Mouse (Mus musculus) left cerebral cortex, postnatal 36 days (tissue): ENCODE results near the gene Nsmce1. TPM values are rescaled to one million over a fixed set of nuclear protein-coding genes. Genes with fewer than 3 reads are reported as not detected.
"Not testable (repeated sequence)": the region's sequence is repeated elsewhere in the genome, so short reads cannot be mapped to it uniquely, and the experiment has no call there.

ENCODE experiments used
- DNase-seq, 2 experiments: peaks; one replicate each; pipeline ENCODE4 v3.0.0; 2021 to 2022; ENCODE audit warnings: low spot score in 2 of 2, mixed read lengths in 1 of 2
- intact Hi-C: fragments of 180-260 bp; cut with DNase I; formaldehyde crosslinking; loops from one replicate; pipeline ENCODE4 v1.15.1; 2025
- total RNA-seq, 2 experiments: library from RNA; stranded (reverse); gene quantifications; 2 replicates each; pipeline ENCODE4 v1.2.3; 2021

Gene Nsmce1
- total RNA-seq, 2 experiments from 2014 or later = 13.2 to 15.0 TPM

DNA sequence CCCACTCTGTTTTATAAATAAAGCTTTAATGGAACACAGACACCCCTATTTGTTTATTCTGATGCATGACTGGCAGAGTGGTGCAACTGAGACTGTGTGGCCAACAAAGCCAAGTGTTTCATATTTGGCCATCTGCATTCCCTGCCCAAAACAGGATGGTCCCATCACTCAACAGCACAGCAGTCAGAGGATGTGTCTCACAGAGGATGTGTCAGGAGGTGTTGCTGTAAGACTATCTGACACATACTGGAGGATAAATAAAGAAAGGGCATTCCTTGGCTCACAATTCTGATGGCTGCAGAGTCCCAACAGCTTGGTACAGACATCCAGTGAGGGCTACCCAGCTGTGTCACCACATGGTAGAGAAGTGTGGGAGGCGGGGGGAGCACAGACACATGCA, 40.7 kb downstream of the Nsmce1 start:
- DNase-seq = no peak
- intact Hi-C loops = no loop called here

DNA sequence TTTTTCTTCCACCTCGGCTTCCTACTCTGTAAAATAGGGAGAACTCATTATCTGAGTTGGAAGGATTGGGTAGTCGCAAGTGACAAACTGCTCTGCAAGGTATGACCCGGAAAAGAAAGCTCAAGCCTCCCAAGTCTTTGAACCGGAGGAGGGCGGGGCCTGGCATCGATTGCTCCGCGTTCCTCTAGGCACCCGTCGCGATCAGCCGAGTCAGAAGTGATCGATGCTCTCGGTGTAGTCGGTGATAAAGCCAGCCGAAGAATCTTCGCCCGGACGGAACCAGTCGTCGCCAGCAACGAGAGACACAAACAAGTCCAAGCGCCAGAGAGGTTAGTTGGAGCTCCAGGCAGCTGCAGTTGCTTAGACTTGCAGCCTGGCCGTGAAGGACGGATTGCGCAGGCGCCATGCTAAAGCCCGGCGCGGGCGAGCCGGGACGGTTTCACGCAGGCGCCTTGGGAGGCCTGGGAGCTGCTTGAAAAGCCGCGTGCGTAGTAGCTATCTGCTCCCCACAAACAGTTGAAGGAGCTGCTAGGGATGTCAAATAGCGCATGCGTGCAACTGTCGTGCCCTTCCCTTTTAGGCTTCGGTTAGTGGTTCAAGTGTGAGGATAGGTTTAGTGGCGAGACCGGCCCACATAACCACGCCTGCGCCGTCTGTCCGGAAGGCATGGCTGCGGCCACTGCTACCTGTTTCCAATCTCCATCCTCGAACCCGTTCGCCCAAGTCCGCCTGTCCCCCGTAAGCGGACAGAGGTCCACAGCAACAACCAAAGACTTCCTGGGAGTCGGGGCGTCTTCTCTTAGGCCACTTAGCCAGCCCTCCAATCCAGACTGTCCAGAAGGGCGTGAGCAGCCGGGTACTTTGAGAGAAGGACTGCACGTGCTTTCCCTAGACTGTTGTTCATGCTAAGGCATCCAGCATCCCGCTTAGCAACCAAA, 46.7 kb downstream of the Nsmce1 start, which contains the start of gene Kdm8:
TSS of gene Kdm8 (plus strand) at position 213 of the 938 bp plus-strand sequence.
- intact Hi-C loops = no loop called here
- peak; percentile 90 to 91 for DNase-seq

- no peak for DNase-seq
- intact Hi-C loops = no loop called here
Observed at GRCm38 (mm10) chr7:125444076-125444463, 47.3 kb downstream of the Nsmce1 start.

DNA sequence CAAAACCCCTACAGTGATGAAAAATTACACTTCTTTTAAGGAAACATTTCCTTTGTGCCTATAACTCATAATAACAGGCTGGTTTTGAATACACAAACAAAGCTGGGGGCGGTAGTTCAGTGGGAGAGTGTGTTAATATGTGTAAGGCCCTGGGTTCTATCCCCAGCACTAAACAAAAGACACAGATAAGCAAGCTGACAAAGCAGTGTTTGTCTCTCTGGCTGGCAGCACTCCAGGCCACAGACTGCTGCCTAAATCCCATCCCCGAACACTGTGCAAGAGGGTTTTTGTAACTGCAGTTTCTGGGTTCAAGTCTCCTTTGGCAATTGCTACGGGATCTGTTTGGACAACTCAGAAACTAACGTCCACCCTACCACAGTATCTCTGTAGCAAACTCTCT, 49.1 kb downstream of the Nsmce1 start:
- DNase-seq = no peak
- intact Hi-C loops = no loop called here

- intact Hi-C loops = no loop called here
- DNase-seq = no peak
Observed at GRCm38 (mm10) chr7:125434666-125435290, 56.6 kb downstream of the Nsmce1 start.

DNA sequence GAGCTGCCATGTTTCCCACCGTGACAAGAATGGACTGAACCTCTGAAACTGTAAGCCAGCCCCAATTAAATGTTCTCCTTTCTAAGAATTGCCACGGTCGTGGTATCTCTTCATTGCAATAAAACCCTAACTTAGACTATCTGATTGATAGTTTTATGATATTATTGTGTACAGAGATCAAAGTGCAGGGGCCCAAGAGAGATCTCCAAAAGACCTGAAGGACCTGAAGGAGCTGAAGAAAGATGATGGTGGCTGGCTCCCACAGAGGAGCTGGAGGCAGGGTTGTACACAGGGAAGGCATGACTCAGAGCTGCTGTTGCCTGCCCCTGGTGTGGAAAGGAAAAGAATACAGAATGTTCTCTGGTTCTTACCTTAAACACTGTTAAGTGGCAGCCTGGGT, 57.5 kb downstream of the Nsmce1 start:
- no peak for DNase-seq
- intact Hi-C loops = no loop called here

DNA sequence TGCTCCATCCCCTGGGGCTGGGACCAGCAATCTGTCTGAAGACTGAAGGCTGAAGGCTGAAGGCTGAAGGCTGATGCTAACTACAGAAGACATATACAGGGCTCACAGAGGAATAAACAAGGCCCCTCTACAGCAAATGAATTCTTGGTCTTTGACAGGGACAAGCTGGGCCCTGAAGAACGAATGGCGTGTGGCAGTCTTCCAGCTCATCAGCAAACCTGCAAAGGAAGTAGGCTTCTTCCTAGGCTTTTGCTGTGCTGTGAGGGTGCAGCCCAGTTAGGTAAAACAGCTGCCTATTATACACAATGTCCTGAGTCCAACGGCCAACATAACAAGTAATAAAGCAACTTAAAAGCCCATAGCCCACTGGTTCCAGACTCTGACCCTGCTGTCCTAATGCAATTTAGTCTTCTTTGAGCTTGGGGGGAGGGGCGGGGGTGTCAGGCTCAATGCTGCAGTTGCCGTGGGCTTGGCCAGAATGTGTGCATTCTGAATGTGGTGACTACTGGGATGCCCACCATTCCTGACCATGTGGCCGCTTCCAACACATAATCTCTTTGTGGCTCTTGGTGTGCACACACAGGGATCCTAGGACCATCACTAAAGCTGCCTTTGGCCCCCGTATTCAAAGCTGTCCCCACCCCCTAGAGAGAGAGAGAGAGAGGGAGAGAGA, 61.1 kb downstream of the Nsmce1 start:
- DNase-seq = no peak
- intact Hi-C loops = no loop called here

DNA sequence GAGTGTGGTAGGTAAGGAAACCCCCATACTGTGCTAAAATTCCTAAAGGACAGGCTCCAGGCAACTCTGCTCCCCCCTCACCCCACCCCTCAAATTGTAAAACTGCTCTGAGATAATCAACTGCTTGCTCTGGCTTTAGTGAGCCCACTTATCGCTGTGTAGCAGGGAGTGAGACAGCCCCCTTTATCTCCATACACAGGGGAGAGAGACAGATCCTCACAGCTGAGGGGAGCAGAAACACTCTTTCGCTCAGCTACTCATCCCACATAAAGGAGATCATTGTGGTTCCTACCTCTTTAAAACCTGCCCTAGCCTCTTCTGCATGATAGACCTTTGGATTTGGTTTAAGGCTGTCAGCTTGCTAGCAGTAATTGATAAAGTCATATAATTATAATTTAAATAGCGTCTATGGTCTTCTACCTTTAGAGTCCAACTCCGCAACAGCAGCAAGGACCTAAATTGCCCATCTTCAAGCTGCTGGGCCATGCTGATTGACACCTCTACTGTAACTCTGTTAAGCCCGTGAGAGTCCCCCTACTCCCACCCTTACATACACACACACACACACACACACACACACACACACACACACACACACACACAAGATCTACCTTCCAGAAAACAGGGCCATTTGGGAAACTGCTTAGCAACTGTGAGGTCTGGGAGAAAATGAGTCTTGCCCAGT, 62.4 kb downstream of the Nsmce1 start:
- DNase-seq, intact Hi-C loops: not testable (repeated sequence)

DNA sequence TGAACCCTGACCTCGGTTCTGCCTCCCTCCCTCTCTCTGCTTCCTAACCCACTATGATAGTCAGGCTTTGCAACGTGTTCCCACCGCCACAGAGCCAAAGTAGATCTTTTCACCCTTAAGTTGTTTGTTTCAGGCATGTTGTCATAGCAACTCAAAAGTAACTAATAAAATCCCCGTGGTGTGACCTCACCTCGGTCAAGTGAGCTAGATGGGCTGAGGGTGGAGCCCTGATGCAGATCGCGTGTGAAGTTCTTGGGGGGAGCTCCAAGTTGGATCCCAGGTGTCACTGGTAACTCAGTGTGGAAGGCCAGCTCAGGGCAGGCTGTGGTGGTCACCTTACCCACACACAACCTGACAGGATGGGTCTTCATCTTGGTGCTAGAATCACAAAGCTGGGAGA, 63.0 kb downstream of the Nsmce1 start:
- intact Hi-C loops = no loop called here
- no peak for DNase-seq

- no peak for DNase-seq
- intact Hi-C loops = no loop called here
Observed at GRCm38 (mm10) chr7:125427492-125428090, 63.8 kb downstream of the Nsmce1 start.

GRCm38 (mm10) chr7:125423056-125423455, 68.3 kb downstream of the Nsmce1 start:
- intact Hi-C loops = no loop called here
- no peak for DNase-seq

DNA sequence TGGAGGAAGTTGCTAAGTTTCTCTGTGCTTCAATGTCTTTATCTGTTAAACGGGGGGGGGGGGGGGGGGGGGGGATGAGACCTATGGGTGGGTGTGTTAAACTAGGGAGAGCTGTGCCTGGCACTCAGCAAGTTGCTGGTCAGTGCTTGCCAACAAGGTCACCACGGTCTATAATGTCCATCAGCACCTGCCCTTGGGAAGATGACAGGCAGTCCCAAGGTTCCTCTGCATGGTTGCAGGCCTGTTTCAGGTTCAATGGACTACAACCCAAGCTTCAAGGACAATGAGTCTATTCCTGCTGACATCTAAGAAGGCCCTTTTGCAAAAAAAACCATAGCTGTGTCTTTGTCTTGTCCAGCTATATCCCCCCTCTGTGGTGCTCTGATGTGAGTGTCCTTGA, 69.5 kb downstream of the Nsmce1 start:
- intact Hi-C loops = no loop called here
- no peak for DNase-seq

DNA sequence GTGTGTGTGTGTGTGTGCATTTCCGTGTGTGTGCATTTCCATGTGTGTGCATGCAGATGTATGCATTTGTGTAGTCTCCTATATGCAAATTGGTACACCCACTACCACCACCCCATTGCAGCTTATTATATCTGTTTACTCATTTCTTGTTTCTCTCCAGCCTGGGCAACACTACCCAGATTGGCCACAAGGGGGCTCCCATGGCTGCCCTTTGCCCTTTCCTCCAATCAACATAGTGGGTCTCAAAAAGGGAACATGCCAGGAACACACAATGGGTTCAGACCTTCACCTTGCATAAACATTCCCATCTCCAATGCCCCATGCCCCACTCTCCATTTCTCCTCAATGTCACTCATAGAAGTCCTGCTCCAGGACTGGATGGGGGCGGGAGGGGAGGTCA, 71.2 kb downstream of the Nsmce1 start:
- intact Hi-C loops = no loop called here
- no peak for DNase-seq

DNA sequence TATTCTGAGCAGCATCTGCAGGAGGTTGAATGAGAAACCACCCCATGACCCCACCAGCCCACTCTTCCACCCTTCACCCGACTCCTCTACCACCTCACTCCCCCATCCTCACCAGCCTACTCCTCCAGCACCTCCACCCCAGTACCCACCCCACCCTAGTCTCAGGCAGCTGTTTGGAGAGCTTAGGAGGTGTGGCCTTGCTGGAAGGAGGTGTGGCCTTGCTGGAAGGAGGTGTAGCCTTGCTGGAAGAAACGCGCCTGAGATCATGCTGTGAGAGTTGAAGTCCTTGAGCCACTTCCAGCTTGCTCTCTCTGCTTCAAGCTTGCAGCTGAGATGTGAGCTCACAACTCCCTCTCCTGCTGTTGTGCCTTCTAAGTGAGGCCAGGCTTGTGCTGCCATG, 73.0 kb downstream of the Nsmce1 start:
- no peak for DNase-seq
- intact Hi-C loops = no loop called here

Other genes starting within 250 kb of the Nsmce1 start
- 1 to 10 TPM; 4.1 to 5.1 TPM for gene Kdm8, start 46.9 kb downstream of the Nsmce1 start, total RNA-seq
- 1 to 10 TPM; 5.7 to 5.9 TPM for gene Il4ra, start 60.5 kb upstream of the Nsmce1 start, total RNA-seq
- 1 to 10 TPM; 1.5 to 1.6 TPM for gene Il21r, start 111.8 kb upstream of the Nsmce1 start, total RNA-seq
- 100 to 1,000 TPM in 1 of 2 experiments, 10 to 100 TPM in 1; 92.2 to 103 TPM for gene Gtf3c1, start 216.2 kb upstream of the Nsmce1 start, total RNA-seq
- 10 to 100 TPM; 19.2 to 27.9 TPM for gene D430042O09Rik, start 216.3 kb upstream of the Nsmce1 start, total RNA-seq